Mouse (Mus musculus) cerebellum, adult 2 months (tissue): Measurements from ENCODE around the gene Socs1. TPM values are rescaled to one million over a fixed set of nuclear protein-coding genes. Genes with fewer than 3 reads are reported as not detected.

Experiments
- DNase-seq, 2 experiments: peaks; one replicate each; pipeline ENCODE4 v3.0.0; 2021
- H3K27ac ChIP-seq: fragments of 200-500 bp; 2 replicates; pipeline ENCODE4 v1.5.1; 2012; ENCODE audit warnings: low read length, control low read depth, inconsistent platforms; ENCODE audit not compliant: insufficient read depth
- H3K27me3 ChIP-seq: fragments of 200-500 bp; 2 replicates; pipeline ENCODE4 v1.6.1; 2012; ENCODE audit warnings: inconsistent platforms, mild to moderate bottlenecking, low read length, moderate library complexity; ENCODE audit not compliant: control insufficient read depth, insufficient read depth
- H3K4me1 ChIP-seq: fragments of 200-500 bp; 2 replicates; pipeline ENCODE4 v1.6.1; 2011; ENCODE audit warnings: low read length; ENCODE audit not compliant: control insufficient read depth, insufficient read depth
- H3K4me3 ChIP-seq: fragments of 200-500 bp; replicated peaks from 2 replicates; pipeline ENCODE3; 2011; ENCODE audit warnings: mild to moderate bottlenecking, low read depth, low read length, control low read depth; ENCODE audit not compliant: insufficient read depth
- CTCF ChIP-seq: fragments of 200-500 bp; IDR thresholded peaks from 2 replicates; pipeline ENCODE4 v1.5.1; 2011; ENCODE audit warnings: low read depth, mild to moderate bottlenecking, control low read depth, low read length, moderate library complexity, borderline replicate concordance; ENCODE audit not compliant: insufficient read depth
- POLR2A ChIP-seq: fragments of 200-500 bp; IDR thresholded peaks from 2 replicates; pipeline ENCODE4 v1.6.1; 2011; ENCODE audit warnings: low read length, control low read depth, borderline replicate concordance; ENCODE audit not compliant: insufficient read depth
- WGBS: fragments of 180-500 bp; shearing (Covaris S2); methylation state at CpG from one replicate; pipeline ENCODE4 v1.1.7; 2018; 5-methylcytosine and 5-hydroxymethylcytosine counted together
- polyA plus RNA-seq: library from polyadenylated mRNA; depleted of rRNA; stranded (reverse); fragments of >200 nt; gene quantifications from 2 replicates; pipeline ENCODE4 v1.2.3, GENCODE M21; 2012; rRNA removed

Socs1 gene
- polyA plus RNA-seq: 1.1 and 1.3 TPM in 2 replicates

DNA sequence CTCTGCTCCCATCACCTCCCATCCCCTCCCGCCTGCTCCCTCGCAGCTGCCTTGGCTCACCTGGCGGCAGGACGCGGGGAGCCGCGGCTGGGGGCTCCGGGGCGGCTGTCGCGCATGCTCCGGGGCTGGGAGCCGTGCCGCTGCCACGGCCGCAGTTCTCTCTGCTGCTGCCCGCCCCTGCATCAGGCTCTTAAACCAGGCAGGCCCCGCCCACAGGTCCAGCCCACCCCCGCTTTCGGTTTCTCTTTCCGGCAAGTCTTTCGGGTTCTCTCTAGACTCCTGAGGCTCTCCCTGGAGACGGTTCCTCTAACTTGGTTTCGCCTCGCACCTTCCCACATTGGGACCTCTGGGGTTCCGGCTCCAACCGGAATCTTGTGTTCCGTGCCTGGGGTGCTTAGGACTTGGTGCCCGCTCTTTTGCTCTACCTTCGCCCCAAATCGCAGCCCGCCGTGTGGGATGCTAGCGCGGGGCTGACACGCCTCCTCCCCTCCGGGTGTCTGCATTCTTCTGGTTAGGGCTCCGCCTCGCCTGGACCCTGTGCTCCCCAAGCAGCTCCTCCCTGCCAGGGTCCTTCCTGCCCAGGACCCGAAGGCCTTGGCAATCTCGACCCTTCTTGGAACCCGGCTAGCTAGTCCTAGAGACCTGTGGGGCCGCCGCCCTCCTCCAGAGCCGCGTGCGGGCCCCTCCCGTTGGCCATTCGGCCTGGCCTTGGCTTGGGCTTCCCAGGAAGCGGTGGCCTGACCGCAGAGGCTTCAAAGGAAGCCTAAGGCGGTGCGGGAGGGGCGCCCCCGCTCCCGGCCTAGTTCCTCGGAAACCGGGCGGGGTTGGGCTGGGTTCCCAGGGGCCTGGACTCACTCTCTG, at the start of gene Socs1:
Socs1 (minus strand) TSS at position 166 of the 861 bp plus-strand sequence.
- H3K27me3 ChIP-seq: no peaks in the 10 kb centered on the region
- under 1% methylated on average over 59 of the region's 59 CpGs for WGBS
- TF ChIP-seq CTCF (no peak), POLR2A (peak; percentile 38; the same call in 1 of the 2 replicates)
- peak; percentile 75 to 77 for DNase-seq
- peak within 1 kb of the TSS; percentile 76 for H3K27ac ChIP-seq
- H3K4me3 ChIP-seq: peak within 1 kb of the TSS; percentile 92
- H3K4me1 ChIP-seq: no peaks in the 10 kb centered on the region

DNA sequence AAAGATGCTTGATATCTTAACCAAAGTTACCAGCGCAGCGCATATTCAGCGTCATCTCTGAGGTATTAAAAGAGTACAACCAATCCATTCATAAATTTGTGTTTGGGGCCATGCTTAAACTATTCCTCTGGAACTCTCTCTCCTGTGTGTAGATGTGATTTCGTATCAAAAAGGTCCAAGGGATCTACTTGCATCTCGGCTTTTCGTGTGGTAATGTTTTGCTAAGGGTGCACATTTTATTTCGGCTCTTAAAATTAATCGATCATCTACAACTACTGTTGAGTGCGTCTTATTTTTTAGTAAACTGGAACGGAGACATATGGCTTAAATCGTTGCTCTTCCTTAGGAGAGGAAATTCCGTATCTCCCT, 49.2 kb upstream of the Socs1 start:
- no peaks in the 10 kb centered on the region for H3K27me3 ChIP-seq
- TF ChIP-seq CTCF: no peak
- no peak for TF ChIP-seq POLR2A
- H3K4me3 ChIP-seq: peak overlapping the region; percentile 60
- H3K27ac ChIP-seq: no peak overlapping the region
- DNase-seq: no peak
- no peaks in the 10 kb centered on the region for H3K4me1 ChIP-seq
- WGBS: under 1% methylated on average over 12 of the region's 12 CpGs

DNA sequence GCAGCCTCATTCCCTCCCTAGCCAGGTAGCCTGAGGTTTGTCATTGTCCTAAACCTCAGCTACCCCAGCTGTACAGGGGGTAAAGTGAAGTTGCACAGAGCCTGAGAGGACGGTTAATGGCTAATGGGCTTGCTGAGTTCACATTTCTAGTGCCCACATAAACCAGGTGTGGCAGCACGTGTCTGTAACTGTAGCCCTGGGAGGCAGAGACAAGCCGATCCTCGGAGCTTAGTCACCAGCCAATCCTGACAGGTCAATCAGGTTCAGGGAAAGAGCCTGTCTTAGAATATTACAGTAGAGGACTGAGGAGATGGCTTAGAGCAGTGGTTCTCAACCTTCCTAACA, 43.1 kb upstream of the Socs1 start:
- DNase-seq: no peak
- Histone ChIP-seq H3K27ac (no peak overlapping the region), H3K4me1 (no peaks in the 10 kb centered on the region), H3K27me3 (no peaks in the 10 kb centered on the region), H3K4me3 (no peak overlapping the region)
- TF ChIP-seq POLR2A: no peak
- TF ChIP-seq CTCF: no peak
- 71% methylated on average over 4 of the region's 4 CpGs for WGBS

DNA sequence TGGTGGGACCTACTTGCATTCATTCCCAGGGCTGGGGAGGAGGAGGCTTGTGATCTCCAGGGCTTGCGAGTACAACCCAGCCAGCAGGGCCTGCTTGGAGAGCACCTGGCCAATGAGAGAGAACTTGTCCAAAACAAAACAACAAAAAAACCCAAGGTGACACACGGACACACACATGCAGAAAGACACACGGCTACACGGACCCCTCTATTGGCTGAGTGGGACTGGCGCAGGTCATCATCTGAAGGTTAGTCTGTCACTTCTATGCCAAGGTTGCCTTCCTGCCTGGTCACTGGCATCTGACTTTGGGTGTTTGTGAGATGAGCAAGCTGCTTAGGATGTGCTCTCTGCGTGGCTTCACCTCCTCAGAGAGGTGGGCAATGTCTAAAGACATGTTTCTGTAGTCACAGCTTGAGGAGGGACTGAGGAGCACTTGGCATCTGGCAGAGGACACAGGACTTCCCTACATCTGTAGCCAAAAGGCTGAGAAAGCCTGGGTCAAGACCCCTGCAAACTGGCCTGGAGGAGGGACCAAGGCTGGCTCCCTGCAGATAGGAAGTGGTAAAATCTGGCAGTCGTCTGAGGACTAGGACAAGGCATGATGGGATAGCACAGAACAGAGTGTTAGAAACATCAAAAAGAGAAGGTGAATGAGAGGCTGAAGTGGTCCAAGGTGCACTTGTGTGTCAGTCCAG, 42.6 kb upstream of the Socs1 start:
- no peaks in the 10 kb centered on the region for H3K27me3 ChIP-seq
- DNase-seq: no peak
- H3K4me1 ChIP-seq: no peaks in the 10 kb centered on the region
- WGBS: 83% methylated on average over 7 of the region's 7 CpGs
- H3K27ac ChIP-seq: no peak overlapping the region
- H3K4me3 ChIP-seq: no peak overlapping the region
- TF ChIP-seq CTCF (no peak), POLR2A (no peak)

DNA sequence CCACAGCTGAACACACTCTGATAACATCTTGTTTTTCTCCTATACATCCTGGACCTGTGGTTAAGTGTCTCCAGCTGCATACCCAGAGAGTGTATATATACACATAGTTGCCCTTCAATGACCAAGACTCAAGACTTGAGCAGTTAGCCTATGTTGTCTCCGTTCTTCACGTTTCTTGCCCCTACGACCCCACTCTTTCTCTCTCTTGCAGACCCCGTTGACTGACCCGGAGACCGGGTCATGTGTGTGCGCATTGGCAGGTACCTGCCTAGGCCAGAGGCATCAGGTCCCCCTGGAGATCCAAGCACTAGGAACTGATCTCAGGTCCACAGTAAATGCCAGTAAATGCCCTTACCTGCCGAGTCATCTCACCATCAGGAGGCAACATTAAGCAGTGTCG, 41.9 kb upstream of the Socs1 start:
- H3K4me1 ChIP-seq: no peaks in the 10 kb centered on the region
- no peak overlapping the region for H3K4me3 ChIP-seq
- WGBS: 94% methylated on average over 9 of the region's 9 CpGs
- TF ChIP-seq CTCF: no peak
- no peak for TF ChIP-seq POLR2A
- DNase-seq: no peak
- H3K27ac ChIP-seq: no peak overlapping the region
- H3K27me3 ChIP-seq: no peaks in the 10 kb centered on the region

DNA sequence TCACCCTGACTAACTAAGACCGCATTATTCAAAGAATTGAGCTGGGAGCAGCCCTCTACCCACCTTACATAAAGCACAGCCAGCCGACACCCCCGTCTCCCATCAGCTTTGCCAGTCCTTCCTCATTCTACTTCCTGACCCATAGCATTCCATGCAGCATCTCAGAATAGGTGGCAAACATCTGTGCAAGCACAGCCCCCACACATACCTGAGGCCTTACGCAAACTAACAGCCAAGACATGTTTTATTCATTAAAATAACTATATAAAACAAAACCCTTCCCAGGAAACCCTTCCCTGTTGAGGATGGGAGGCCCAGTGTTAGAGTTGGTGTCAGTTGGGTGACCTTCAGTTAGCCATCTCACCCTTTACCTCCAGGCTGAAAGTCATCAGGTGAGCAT, 40.5 kb upstream of the Socs1 start:
- Histone ChIP-seq H3K4me3 (no peak overlapping the region), H3K4me1 (no peaks in the 10 kb centered on the region), H3K27me3 (no peaks in the 10 kb centered on the region), H3K27ac (no peak overlapping the region)
- 98% methylated on average over 4 of the region's 4 CpGs for WGBS
- DNase-seq: no peak
- TF ChIP-seq CTCF (no peak), POLR2A (no peak)

DNA sequence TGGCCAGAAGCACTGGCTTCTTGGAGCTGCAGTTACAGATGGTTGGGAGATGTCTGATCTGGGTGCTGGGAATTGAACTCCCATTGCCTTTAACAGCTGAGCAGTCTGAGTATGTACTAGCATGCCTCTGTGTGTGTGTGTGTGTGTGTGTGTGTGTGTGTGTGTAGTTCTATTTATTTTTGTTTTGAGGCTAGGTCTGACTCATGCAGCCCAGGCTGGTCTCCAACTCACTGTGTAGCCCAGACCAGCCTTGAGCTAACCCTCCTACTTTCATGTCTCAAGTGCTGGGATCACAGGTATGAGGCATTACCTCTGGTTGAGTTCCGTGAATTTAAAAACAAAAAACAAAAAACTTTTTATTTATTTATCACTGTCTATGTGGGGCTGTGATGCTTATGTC, 39.2 kb upstream of the Socs1 start:
- H3K4me3 ChIP-seq: no peak overlapping the region
- DNase-seq: no peak
- no peak overlapping the region for H3K27ac ChIP-seq
- TF ChIP-seq CTCF (no peak), POLR2A (no peak)
- WGBS: 92% methylated on average over 1 of the region's 1 CpGs
- H3K27me3 ChIP-seq: no peaks in the 10 kb centered on the region
- no peaks in the 10 kb centered on the region for H3K4me1 ChIP-seq

DNA sequence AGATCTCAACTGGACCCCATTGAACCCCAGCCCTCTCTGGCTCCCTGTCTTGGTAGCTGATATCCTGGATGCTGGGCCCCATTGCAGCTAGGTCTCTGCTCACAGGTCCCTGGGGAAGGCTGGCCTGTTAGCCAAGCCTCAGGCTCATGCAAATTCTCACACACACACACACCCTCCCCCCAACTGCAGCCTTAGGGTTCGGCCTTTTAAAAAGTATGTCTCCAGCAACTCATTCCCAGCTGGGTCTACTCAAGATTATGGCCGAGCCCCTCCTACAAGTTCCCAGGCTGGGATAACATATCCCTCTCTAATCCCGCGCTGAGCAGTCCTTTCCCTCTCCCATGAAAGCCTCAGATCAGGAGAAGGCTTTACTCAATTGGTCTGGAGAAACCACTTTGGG, 36.1 kb upstream of the Socs1 start:
- no peak for DNase-seq
- WGBS: 81% methylated on average over 4 of the region's 4 CpGs
- TF ChIP-seq POLR2A (no peak), CTCF (no peak)
- Histone ChIP-seq H3K27me3 (no peaks in the 10 kb centered on the region), H3K27ac (no peak overlapping the region), H3K4me1 (no peaks in the 10 kb centered on the region), H3K4me3 (no peak overlapping the region)
